Mouse (Mus musculus): ENCODE data around the gene Evx2. TPM values are rescaled to one million over a fixed set of nuclear protein-coding genes. Genes with fewer than 3 reads are reported as not detected.

Gene Evx2
- polyA plus RNA-seq, 1 experiment from 2014 or later = 0.58 TPM

DNA sequence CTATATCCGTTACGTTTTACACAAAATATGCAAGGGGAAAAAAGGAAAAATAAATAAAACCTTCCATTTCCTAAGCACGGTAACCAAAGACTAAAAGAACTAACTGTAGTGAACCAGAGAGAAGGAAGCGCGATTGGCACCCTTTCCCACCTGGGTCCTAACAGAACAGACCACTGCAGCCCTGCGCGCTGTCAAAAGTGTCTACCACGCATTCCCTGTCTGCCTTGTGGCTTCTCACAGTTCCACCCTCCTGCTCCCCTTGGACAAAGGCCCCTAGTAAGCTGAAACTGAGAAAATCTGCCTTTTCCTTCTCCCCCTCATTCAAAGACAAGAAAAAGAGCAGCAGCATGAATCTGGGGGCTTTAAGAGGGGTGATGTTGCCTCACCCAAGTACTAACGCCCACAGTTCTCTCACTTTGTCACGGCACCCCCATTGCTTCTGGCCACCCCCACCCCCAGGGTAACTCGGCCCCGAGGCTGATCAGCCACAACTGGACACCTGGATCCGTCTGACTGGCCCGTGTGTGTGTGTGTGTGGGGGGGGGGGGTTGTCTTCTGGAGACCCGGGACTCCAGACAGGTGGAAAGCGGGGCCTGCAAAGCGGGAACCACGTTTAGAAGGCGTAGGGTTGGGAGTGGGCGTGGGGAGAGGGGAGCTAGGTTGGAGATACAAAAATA, 4.5 kb downstream of the Evx2 start:
- Histone ChIP-seq H3K4me2 (ENCODE audit: low read length) (no peak overlapping the region), H3K9ac (ENCODE audit: low read depth, low read length) (no peak overlapping the region), H3K4me1 (ENCODE audit: control insufficient read depth, insufficient read depth, low read depth, low read length) (peaks cover 6% of the 10 kb centered on the region), H3K27me3 (replicated peaks; ENCODE audit: control insufficient read depth, insufficient read depth, low read length) (peaks cover 50% of the 10 kb centered on the region), H3K36me3 (ENCODE audit: control insufficient read depth, insufficient read depth, low read length) (no peaks in the 10 kb centered on the region), H3K4me3 (ENCODE audit: low read length) (no peak overlapping the region; the same call in 1 of the 2 replicates), H3K27ac (ENCODE audit: low read depth, low read length) (no peak overlapping the region), H3K9me3 (ENCODE audit: control insufficient read depth, low read length) (no peaks in the 10 kb centered on the region; the same call in 1 of the 2 replicates)
- 7% methylated on average over 20 of the region's 20 CpGs for WGBS
- ATAC-seq = no peak

GRCm38 (mm10) chr2:74653781-74654535, 5.4 kb downstream of the Evx2 start:
- no peak overlapping the region for H3K4me3 ChIP-seq (ENCODE audit: low read length)
- H3K27ac ChIP-seq (ENCODE audit: low read depth, low read length) = no peak overlapping the region
- WGBS = 13% methylated on average over 17 of the region's 17 CpGs

DNA sequence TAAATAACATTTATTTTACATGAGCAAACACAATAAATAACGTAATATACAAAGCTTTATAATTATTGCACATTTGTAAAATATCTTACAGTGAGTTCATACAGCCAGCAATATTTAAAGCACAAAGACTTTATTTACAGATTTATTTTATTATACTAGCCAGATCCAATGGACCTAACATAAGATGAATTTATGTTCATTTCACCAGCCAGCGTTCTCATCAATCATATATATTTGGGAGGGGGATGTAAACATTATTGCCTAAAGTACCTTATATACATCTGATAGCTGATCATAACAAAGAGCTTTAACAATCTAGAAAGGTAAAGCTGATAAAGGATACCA, 6.4 kb downstream of the Evx2 start:
- WGBS = 36% methylated on average over 2 of the region's 2 CpGs
- no peaks in the 10 kb centered on the region; the same call in 1 of the 2 replicates for H3K9me3 ChIP-seq (ENCODE audit: control insufficient read depth, low read length)
- peaks cover 6% of the 10 kb centered on the region for H3K4me1 ChIP-seq (ENCODE audit: control insufficient read depth, insufficient read depth, low read depth, low read length)
- no peak overlapping the region for H3K4me3 ChIP-seq (ENCODE audit: low read length)
- no peak overlapping the region for H3K9ac ChIP-seq (ENCODE audit: low read depth, low read length)
- H3K4me2 ChIP-seq (ENCODE audit: low read length) = no peak overlapping the region
- no peak overlapping the region for H3K27ac ChIP-seq (ENCODE audit: low read depth, low read length)
- H3K36me3 ChIP-seq (ENCODE audit: control insufficient read depth, insufficient read depth, low read length) = no peaks in the 10 kb centered on the region
- peaks cover 51% of the 10 kb centered on the region for H3K27me3 ChIP-seq (replicated peaks; ENCODE audit: control insufficient read depth, insufficient read depth, low read length)
- ATAC-seq = no peak

More at GRCm38 (mm10) chr2:74653781-74654535, 5.4 kb downstream of the Evx2 start:
- ATAC-seq = no peak
- Histone ChIP-seq H3K4me2 (ENCODE audit: low read length) (no peak overlapping the region), H3K36me3 (ENCODE audit: control insufficient read depth, insufficient read depth, low read length) (no peaks in the 10 kb centered on the region), H3K9me3 (ENCODE audit: control insufficient read depth, low read length) (no peaks in the 10 kb centered on the region; the same call in 1 of the 2 replicates), H3K9ac (ENCODE audit: low read depth, low read length) (no peak overlapping the region), H3K4me1 (ENCODE audit: control insufficient read depth, insufficient read depth, low read depth, low read length) (peaks cover 6% of the 10 kb centered on the region), H3K27me3 (replicated peaks; ENCODE audit: control insufficient read depth, insufficient read depth, low read length) (peaks cover 46% of the 10 kb centered on the region)

GRCm38 (mm10) chr2:74647082-74647864, 12.1 kb downstream of the Evx2 start:
- 20% methylated on average over 7 of the region's 7 CpGs for WGBS
- Histone ChIP-seq H3K36me3 (ENCODE audit: control insufficient read depth, insufficient read depth, low read length) (no peaks in the 10 kb centered on the region), H3K4me1 (ENCODE audit: control insufficient read depth, insufficient read depth, low read depth, low read length) (no peaks in the 10 kb centered on the region), H3K9ac (ENCODE audit: low read depth, low read length) (no peak overlapping the region), H3K4me2 (ENCODE audit: low read length) (no peak overlapping the region), H3K27ac (ENCODE audit: low read depth, low read length) (no peak overlapping the region), H3K9me3 (ENCODE audit: control insufficient read depth, low read length) (no peaks in the 10 kb centered on the region), H3K4me3 (ENCODE audit: low read length) (no peak overlapping the region), H3K27me3 (replicated peaks; ENCODE audit: control insufficient read depth, insufficient read depth, low read length) (peaks cover 60% of the 10 kb centered on the region)
- no peak for ATAC-seq

GRCm38 (mm10) chr2:74645631-74646030, 13.7 kb downstream of the Evx2 start:
- no peaks in the 10 kb centered on the region for H3K36me3 ChIP-seq (ENCODE audit: control insufficient read depth, insufficient read depth, low read length)
- H3K27ac ChIP-seq (ENCODE audit: low read depth, low read length) = no peak overlapping the region
- no peak overlapping the region for H3K4me2 ChIP-seq (ENCODE audit: low read length)
- no peak for ATAC-seq
- no peaks in the 10 kb centered on the region for H3K4me1 ChIP-seq (ENCODE audit: control insufficient read depth, insufficient read depth, low read depth, low read length)
- peaks cover 53% of the 10 kb centered on the region for H3K27me3 ChIP-seq (replicated peaks; ENCODE audit: control insufficient read depth, insufficient read depth, low read length)
- 73% methylated on average over 3 of the region's 3 CpGs for WGBS
- no peaks in the 10 kb centered on the region for H3K9me3 ChIP-seq (ENCODE audit: control insufficient read depth, low read length)
- H3K9ac ChIP-seq (ENCODE audit: low read depth, low read length) = no peak overlapping the region
- no peak overlapping the region for H3K4me3 ChIP-seq (ENCODE audit: low read length)

DNA sequence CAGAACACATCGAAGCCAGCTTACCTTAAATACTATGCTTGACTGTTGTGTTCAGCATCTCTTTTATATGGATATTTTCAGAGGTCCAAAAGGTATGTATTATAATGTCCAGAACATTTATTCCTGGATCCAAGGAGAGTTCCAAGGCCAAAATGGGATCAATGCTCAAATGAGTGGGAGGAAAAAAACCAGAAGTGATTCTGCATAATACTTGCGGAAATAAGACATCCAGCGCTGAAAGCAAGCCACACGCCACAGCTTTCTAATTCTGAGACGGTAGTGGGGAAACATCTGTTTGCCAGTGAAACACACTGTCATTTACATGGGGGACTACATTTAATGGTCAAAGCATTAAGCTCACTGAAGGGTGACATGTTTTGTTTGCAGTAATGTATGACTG, 16.9 kb downstream of the Evx2 start:
- H3K27me3 ChIP-seq (replicated peaks; ENCODE audit: control insufficient read depth, insufficient read depth, low read length) = peaks cover 35% of the 10 kb centered on the region
- H3K4me1 ChIP-seq (ENCODE audit: control insufficient read depth, insufficient read depth, low read depth, low read length) = no peaks in the 10 kb centered on the region
- 60% methylated on average over 5 of the region's 5 CpGs for WGBS

GRCm38 (mm10) chr2:74635412-74635811, 23.9 kb downstream of the Evx2 start:
- Histone ChIP-seq H3K27ac (ENCODE audit: low read depth, low read length) (no peak overlapping the region), H3K9me3 (ENCODE audit: control insufficient read depth, low read length) (no peaks in the 10 kb centered on the region; the same call in 1 of the 2 replicates), H3K4me3 (ENCODE audit: low read length) (no peak overlapping the region), H3K27me3 (replicated peaks; ENCODE audit: control insufficient read depth, insufficient read depth, low read length) (no peaks in the 10 kb centered on the region), H3K36me3 (ENCODE audit: control insufficient read depth, insufficient read depth, low read length) (no peaks in the 10 kb centered on the region), H3K4me1 (ENCODE audit: control insufficient read depth, insufficient read depth, low read depth, low read length) (no peaks in the 10 kb centered on the region), H3K9ac (ENCODE audit: low read depth, low read length) (no peak overlapping the region), H3K4me2 (ENCODE audit: low read length) (no peak overlapping the region)
- WGBS = 67% methylated on average over 4 of the region's 4 CpGs
- ATAC-seq = no peak

More for the DNA sequence above, 16.9 kb downstream of the Evx2 start:
- Histone ChIP-seq H3K9ac (ENCODE audit: low read depth, low read length) (no peak overlapping the region), H3K9me3 (ENCODE audit: control insufficient read depth, low read length) (no peaks in the 10 kb centered on the region; the same call in 1 of the 2 replicates), H3K36me3 (ENCODE audit: control insufficient read depth, insufficient read depth, low read length) (no peaks in the 10 kb centered on the region), H3K4me2 (ENCODE audit: low read length) (no peak overlapping the region), H3K27ac (ENCODE audit: low read depth, low read length) (no peak overlapping the region), H3K4me3 (ENCODE audit: low read length) (no peak overlapping the region)
- no peak for ATAC-seq

DNA sequence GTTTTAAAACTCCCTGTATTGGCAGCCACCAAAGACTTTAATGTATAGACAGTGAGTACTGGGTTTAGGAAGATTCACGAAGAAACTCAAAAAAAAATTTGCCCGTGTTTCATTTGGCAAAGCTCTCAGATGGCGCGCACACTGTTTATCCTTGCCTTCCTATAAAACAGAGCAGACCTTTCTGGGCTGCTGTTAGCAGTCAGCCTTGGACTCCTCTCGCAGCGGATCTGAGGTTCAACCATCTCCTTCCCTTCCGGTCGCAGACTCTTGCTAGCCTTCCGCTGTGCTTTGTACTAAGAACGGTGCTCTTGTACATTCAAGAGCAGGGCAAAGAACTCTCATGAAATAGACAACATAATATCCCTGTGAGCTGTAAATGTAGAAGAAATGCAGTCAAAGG, 39.0 kb downstream of the Evx2 start:
- H3K9ac ChIP-seq (ENCODE audit: low read depth, low read length) = no peak overlapping the region
- no peak overlapping the region for H3K4me2 ChIP-seq (ENCODE audit: low read length)
- no peaks in the 10 kb centered on the region for H3K9me3 ChIP-seq (ENCODE audit: control insufficient read depth, low read length)
- no peak overlapping the region for H3K27ac ChIP-seq (ENCODE audit: low read depth, low read length)
- no peaks in the 10 kb centered on the region for H3K36me3 ChIP-seq (ENCODE audit: control insufficient read depth, insufficient read depth, low read length)
- H3K27me3 ChIP-seq (replicated peaks; ENCODE audit: control insufficient read depth, insufficient read depth, low read length) = no peaks in the 10 kb centered on the region
- H3K4me1 ChIP-seq (ENCODE audit: control insufficient read depth, insufficient read depth, low read depth, low read length) = no peaks in the 10 kb centered on the region
- ATAC-seq = no peak
- WGBS = 91% methylated on average over 10 of the region's 10 CpGs
- no peak overlapping the region for H3K4me3 ChIP-seq (ENCODE audit: low read length)

Measured in hindbrain, embryonic 16.5 days (tissue).